Mouse (Mus musculus): Measurements from ENCODE around the gene Gm17617.

Gm17617 gene

DNA sequence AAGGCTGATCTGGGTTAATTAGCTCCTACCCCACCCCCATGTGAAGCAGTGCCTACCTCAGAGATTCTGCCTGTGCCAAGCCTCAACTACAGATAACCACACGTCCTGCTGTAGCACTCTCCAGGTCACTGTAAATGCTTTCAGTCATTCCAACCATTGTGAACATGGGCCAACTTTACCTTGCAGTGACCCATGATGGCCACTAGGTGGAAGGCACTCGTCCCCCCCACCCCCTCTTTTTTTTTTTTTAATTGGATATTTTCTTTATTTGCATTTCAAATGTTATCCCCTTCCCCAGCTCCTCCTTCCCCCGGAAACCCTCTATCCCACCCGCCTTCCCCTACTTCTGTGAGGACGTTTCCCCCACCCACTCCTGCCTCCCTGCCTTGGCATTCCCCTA is 2.0 kb upstream of the Gm17617 start:
- in situ Hi-C loops (cut with MboI, MseI), result no loop called here

DNA sequence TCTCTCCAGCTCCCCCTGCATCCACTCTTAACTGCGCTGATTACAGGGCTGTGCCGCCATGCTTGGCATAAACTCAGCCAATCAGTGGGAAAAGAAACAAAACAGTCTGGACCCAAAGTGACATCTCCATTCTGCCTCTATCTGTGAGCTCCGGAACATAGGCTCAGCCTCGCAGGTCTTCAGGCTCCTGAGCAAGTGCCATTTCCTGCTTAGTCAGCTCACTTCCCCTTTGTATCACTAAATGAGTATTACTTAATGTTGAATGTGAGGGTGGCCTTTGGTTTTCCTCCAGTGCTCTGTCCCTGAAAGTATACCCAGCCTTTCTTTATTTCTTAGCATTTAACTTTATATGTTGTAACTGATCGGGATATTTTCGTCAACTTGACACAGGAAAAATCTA is 8.4 kb downstream of the Gm17617 start:
- in situ Hi-C loops (cut with MboI, MseI), result no loop called here

DNA sequence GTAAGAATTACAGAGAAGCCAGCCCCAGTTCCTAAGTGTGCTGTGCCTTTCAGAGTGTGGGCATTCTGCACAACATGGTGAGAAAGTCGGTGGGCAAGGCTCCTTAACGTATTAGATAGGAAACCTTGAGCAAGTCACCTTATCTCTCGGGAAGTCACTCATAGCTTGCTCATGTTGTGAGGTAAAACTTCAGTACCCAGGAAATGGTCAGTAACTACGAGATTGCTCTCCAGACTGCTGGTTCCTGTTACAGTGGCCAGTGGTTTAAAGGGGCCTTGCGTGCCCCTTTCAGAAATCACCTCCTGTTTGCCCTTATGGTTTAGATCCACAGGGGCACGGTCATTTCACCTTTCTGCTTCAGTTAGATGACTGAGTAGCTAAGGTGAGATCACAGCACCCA is 19.0 kb downstream of the Gm17617 start:
- in situ Hi-C loops (cut with MboI, MseI), result loop anchor here in 1 of 2 experiments (5.0 kb wide), 1 partner anchor 422 kb away; the partner anchor contains the start of gene Rnf44

DNA sequence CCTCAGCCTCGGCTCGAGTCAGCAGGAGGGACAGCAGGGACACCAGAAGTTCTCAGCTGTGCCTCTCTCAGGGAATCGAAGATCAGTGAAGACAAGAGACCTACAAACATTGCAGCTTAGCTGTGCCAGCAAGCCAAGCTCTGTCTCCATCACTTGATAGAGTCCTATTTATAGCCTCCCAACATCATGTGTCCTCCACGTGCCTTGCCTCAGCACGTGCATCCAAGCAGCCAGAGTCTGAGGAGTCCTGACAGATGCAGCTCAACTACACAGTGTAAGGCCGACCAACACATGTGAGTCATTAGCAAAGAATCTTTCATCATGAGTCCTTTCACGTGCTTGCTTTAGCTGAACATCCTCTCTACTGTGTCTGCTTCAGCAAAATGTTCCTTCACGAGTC is 25.7 kb downstream of the Gm17617 start:
- in situ Hi-C loops (cut with MboI, MseI), result no loop called here

DNA sequence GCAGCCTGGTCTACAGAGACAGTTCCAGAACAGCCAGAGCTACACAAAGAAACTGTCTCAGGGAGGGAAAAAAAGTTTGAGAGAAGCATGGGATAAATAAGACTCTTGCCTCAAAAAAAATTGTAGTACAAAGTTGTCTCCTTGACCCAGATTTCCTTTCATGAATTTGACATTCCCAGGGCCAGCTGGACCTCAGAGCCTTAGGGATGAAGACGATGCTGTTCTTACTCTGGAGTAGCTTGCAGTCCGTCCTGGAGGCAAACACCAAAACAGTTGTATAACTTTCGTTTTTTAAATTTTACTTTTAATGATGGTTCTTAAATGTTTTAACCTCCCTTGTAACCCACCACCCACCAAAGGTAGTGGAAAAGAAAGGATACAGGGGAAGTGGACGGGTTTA is 26.2 kb downstream of the Gm17617 start:
- in situ Hi-C loops (cut with MboI, MseI), result no loop called here

DNA sequence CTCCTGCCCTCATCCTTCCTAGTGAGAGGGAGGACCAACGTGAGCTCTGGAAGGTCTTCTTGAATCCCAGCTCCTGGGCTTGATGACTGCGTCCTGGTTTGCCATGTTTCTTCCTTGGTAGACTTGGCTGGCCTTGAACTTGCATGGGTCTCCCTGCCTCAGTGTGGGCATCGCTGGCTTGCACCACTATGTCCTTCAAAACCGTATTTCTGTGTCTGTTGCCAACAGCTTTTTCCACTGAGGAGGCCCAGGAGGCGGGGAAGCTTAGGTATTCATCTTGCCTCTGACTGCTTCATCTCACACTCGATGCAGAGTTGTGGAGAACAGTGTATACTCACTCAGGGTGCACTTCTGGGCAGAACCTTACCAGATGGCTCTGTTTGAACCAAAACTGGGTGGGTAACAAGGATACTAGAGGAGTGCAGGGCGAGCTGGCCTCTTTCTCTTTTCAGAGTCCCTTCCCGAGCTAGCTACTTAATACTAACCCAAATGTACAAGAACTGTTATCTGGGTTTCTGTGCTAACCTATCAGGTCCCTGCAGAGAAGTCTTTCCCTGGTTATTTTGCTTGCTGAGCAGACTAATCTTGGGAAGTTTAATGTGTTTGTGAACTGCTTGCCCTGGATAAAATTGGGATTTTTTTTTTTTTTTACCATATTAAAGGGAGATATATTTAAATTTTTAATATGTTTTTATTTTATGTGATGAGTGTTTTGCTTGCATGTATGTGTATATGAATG is 27.2 kb downstream of the Gm17617 start:
- in situ Hi-C loops (cut with MboI, MseI), result no loop called here

DNA sequence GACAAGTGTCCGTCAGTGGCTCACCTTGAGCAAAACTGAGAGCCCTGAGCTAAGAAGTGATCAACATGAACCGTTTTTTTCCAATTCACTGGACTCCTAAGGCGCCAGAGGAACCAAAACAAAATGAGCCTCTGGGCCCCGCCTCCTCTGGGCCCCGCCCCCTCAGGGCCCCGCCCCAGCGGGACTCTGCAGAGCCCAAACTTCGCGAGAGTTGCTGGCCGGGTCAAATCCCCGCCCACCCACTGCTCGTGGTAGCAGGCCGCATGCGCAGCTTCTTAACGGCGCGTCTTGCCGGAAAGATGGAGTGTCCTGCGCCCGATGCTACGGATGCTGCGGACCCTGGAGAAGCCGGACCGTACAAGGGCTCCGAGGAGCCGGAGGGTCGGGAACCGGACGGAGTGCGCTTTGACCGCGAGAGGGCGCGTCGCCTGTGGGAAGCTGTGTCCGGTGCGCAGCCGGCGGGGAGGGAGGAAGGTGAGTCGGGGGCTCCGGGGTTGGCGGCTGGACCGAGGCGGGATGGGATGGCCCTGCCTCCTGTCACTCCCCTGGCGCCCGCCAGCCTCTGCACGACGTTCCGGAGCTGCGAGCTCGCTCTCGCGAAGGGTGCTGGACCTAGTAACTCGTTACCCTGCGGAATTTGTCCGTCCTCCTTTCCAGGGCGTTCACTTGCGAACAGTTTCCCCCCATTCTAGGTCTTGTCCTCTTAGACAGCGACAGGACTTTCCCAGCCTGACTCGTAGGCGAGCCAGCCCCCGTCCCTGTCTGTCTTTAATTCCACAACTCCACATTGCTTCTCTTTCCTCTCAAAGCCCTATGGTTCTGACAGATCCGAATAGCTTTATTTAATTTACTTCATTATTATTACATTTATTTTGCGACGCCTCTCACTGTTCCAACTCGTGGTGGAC is 28.0 kb downstream of the Gm17617 start, which contains the start of gene Zfp346:
Zfp346 (plus strand) TSS at position 267 of the 908 bp plus-strand sequence.
- in situ Hi-C loops (cut with MboI, MseI), result no loop called here

DNA sequence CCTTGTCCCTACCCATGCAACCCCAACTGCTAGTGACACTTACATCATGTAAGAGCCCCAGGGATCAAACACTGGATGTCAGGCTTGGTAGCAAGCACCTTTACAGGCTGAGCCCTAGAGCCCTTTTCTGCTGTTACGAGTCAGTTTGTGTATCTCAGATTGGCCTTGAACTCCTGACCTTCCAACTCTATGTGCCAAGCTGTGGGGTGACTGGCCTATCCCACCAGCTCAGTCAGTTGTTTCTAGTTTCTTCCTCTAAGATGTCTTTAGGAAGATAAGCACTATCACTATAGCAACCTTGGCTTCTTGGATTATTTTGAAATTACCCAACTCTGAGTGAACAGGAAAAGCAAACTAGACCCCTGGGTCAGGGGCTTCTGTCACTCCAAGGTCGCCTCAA is 30.0 kb downstream of the Gm17617 start:
- in situ Hi-C loops (cut with MboI, MseI), result no loop called here

DNA sequence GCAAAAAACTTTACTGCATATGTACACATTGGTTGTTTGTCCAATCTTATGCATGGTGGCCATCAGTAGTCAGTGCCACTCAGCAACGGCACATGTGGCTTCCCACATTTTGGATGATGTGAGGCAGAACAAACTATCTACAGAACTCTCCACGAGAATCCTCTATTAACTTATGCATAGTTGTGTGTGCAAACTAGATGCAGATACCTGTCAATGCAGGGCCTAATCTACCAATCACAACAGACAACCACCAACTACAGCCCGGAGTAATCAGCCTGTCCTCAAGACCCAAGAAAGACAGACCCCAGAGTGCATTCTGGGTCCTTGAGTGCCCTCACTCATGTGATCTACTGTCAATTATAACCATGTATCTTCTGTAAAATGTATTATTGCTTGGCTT is 31.0 kb downstream of the Gm17617 start:
- in situ Hi-C loops (cut with MboI, MseI), result no loop called here

DNA sequence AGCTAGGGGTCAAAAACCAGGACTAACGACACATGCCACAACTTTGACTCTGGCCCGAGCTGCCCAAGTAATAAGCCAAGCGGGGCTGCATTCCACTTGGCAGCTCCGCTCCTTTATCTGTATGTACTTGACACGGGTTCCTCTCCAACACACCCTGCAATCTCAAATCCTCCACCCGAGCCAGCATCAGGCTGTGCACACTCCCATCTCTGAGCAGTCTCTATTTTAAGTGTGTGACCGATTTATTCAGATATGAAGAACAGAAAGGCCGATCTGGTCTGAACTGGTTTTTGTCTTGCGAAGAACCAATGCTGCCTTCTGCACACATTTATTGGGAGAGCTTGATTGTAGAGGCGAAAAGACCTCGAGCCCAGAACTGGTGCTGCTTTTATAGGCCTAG is 31.7 kb downstream of the Gm17617 start:
- in situ Hi-C loops (cut with MboI, MseI), result no loop called here

DNA sequence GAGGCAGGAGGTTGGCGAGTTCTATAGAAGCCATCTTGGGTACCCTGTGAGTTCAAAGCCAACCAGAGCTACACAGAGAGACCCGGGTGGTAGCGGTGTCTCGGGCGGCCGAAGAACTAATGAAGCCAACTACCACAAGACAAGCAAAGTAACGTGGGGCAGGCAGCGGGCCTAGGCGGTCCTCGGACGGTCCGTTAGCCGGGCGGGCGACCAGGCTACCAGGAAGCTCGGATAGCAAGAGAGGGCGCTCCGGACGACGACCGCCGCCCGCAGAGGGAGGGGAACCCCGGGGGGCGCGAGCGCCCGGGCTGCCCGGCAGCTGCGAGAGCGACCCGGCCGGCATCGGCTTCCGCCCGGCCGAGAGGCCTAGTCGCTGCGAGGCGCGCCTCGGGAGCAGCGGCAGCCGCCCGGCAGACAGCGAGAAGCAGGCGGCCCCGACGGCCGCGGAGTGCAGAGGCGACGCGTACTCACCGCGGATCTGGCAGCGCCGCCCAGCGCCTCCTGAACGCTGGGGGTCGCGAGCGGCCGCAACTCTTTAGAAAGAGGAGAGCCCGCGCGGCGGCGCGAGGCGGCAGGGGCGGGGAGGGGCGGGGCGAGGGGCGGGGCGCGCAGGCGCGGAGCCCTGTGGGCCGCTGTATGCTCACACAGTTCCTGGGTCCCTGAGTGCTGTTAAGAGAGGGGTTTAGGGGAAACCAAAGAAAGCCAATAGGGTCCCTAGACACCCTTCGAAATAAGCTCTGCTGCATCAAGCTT is 33.4 kb downstream of the Gm17617 start, which contains the start of gene Uimc1:
Uimc1 (minus strand) TSS at position 575 of the 753 bp plus-strand sequence.
- in situ Hi-C loops (cut with MboI, MseI), result loop anchor here in 1 of 2 experiments (25.0 kb wide), 1 partner anchor 1013 kb away; no protein-coding TSS in a partner anchor

DNA sequence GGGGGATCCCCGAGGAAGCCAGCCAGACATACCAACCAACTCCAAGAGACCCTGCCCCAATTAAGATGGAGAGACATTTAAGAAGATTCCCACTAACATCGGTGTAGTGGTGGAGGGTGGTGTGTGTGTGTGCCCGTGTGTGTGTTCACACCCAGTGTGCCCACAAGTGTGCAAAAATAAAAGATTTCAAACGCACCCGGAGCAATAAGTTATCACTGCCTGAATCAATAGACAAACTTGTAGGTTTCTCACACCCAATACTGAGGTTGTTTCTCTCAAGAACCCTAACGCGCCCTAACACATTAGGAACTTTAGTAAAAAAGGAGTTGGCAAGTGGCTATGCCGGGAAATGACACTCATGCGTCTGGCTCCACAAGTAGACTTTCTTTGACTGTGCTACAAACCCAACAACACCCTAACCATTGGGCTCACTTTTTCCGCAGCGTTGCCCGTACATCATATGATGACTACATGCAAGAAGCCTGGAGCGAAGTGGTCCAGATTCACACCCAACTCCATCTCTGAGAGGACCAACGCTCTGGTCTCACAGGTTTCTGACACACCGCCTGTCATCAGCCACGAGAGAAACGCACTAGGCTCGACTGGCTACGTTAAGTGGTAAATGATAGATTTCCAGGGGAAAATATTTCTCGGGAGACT is 34.2 kb downstream of the Gm17617 start:
- in situ Hi-C loops (cut with MboI, MseI), result loop anchor here in 1 of 2 experiments (25.0 kb wide), 1 partner anchor 1012 kb away; no protein-coding TSS in a partner anchor

DNA sequence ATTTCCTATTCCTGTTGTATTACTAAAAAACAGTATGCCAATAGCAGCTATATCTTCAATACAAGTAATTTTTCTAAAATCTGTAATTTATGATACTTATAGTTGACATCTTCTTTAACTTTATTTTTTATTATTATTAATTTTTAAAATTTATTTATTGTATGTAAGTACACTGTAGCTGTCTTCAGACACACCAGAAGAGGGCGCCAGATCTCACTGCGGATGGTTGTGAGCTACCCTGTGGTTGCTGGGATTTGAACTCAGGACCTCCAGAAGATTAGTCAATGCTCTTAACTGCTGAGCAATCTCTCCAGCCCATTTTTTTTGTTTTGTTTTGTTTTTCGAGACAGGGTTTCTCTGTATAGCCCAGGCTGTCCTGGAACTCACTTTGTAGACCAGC is 35.5 kb downstream of the Gm17617 start:
- in situ Hi-C loops (cut with MboI, MseI), result loop anchor here in 1 of 2 experiments (25.0 kb wide), 1 partner anchor 1011 kb away; no protein-coding TSS in a partner anchor

DNA sequence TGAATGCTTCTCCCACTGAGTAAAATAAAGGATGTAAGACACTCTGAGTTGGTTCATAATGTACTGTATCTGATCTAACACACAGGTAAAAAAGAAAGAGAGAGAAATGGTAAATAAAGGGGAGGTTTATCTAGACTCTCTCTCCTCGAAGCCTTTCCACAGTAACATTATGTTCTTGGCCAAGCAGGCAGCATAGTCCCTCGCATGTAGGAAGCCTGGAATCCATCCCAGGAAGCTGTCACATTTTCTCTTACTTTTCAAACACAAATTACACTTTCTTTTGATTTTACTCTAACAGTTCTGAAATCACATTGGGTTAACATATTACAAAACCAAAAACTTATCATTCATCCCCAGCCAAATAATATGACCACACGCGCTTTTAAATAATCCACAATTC is 40.8 kb downstream of the Gm17617 start:
- in situ Hi-C loops (cut with MboI, MseI), result loop anchor here in 1 of 2 experiments (25.0 kb wide), 1 partner anchor 1005 kb away; no protein-coding TSS in a partner anchor

Measured in T-helper 17 cell (primary cell).